Mouse (Mus musculus): Measurements from ENCODE around the gene Erv3. TPM values are rescaled to one million over a fixed set of nuclear protein-coding genes. Genes with fewer than 3 reads are reported as not detected.
"Not testable (repeated sequence)": the region's sequence is repeated elsewhere in the genome, so short reads cannot be mapped to it uniquely, and the experiment has no call there.

The Erv3 gene
- total RNA-seq, 2 experiments from 2014 or later, result not detected

GRCm38 (mm10) chr2:131863472-131863871, 3.9 kb upstream of the Erv3 start:
- no peak for DNase-seq

- DNase-seq, result no peak
These were observed 3.2 kb upstream of the Erv3 start for GRCm38 (mm10) chr2:131862617-131863275.

GRCm38 (mm10) chr2:131857838-131858237, 1.7 kb downstream of the Erv3 start:
- DNase-seq, result no peak

GRCm38 (mm10) chr2:131853719-131854118, 5.8 kb downstream of the Erv3 start:
- no peak for DNase-seq

GRCm38 (mm10) chr2:131851333-131852092, 8.0 kb downstream of the Erv3 start:
- no peak for DNase-seq

GRCm38 (mm10) chr2:131850047-131850446, 9.5 kb downstream of the Erv3 start:
- no peak for DNase-seq

GRCm38 (mm10) chr2:131847501-131848359, 11.8 kb downstream of the Erv3 start:
- no peak for DNase-seq

- no peak for DNase-seq
These were observed 12.7 kb downstream of the Erv3 start for GRCm38 (mm10) chr2:131846811-131847210.

GRCm38 (mm10) chr2:131846132-131846710, 13.3 kb downstream of the Erv3 start:
- no peak for DNase-seq

- DNase-seq, result no peak
These were observed 13.9 kb downstream of the Erv3 start for GRCm38 (mm10) chr2:131845671-131846070.

- no peak for DNase-seq
These were observed 17.0 kb downstream of the Erv3 start for GRCm38 (mm10) chr2:131842568-131842967.

- DNase-seq, result no peak
These were observed 18.2 kb downstream of the Erv3 start for GRCm38 (mm10) chr2:131841321-131841693.

GRCm38 (mm10) chr2:131840611-131841320, 18.8 kb downstream of the Erv3 start:
- no peak for DNase-seq

GRCm38 (mm10) chr2:131834296-131834695, 25.3 kb downstream of the Erv3 start:
- no peak for DNase-seq

- no peak for DNase-seq
These were observed 27.7 kb downstream of the Erv3 start for GRCm38 (mm10) chr2:131831861-131832260.

- DNase-seq, result not testable (repeated sequence)
These were observed 28.6 kb downstream of the Erv3 start for GRCm38 (mm10) chr2:131830945-131831344.

GRCm38 (mm10) chr2:131827999-131828975, 31.3 kb downstream of the Erv3 start:
- DNase-seq, result peak; percentile 75

- no peak for DNase-seq
These were observed 32.4 kb downstream of the Erv3 start for GRCm38 (mm10) chr2:131827026-131827687.

- no peak for DNase-seq
These were observed 34.0 kb downstream of the Erv3 start for GRCm38 (mm10) chr2:131825498-131825897.

- no peak for DNase-seq
These were observed 35.6 kb downstream of the Erv3 start for GRCm38 (mm10) chr2:131823931-131824330.
